Mouse (Mus musculus): Measurements from ENCODE around the gene Cyp2c70. TPM values are rescaled to one million over a fixed set of nuclear protein-coding genes. Genes with fewer than 3 reads are reported as not detected.

The Cyp2c70 gene
- polyA plus RNA-seq (2012; ENCODE audit: low replicate concordance): not detected in 2 replicates

GRCm38 (mm10) chr19:40187160-40187559 lies at the start of gene Cyp2c70:
TSS of gene Cyp2c70 (minus strand) at chr19:40187333.

Other genes with a start within 250 kb of the Cyp2c70 start
- gene Cyp2c37, start 194.9 kb downstream of the Cyp2c70 start, polyA plus RNA-seq (2012; ENCODE audit: low replicate concordance): not detected in 2 replicates
- not detected in 2 replicates for gene Cyp2c54, start 113.5 kb downstream of the Cyp2c70 start, polyA plus RNA-seq (2012; ENCODE audit: low replicate concordance)
- gene Cyp2c50, start 97.6 kb downstream of the Cyp2c70 start, polyA plus RNA-seq (2012; ENCODE audit: low replicate concordance): not detected in 2 replicates
- gene Pdlim1, start 84.5 kb upstream of the Cyp2c70 start, polyA plus RNA-seq (2012; ENCODE audit: low replicate concordance): 5.1 and 23.8 TPM in 2 replicates